Mouse (Mus musculus): ENCODE results near the gene Prr7.
A peak's percentile ranks its signal among the peaks of the same experiment; 100 is the strongest.
"Not testable (repeated sequence)": the region's sequence is repeated elsewhere in the genome, so short reads cannot be mapped to it uniquely, and the experiment has no call there.

The Prr7 gene

GRCm38 (mm10) chr13:55464027-55464884 lies at the start of gene Prr7:
Prr7 (plus strand) TSS chr13:55464267.
- peak; percentile 77 for DNase-seq (ENCODE audit: low spot score in 2 of 2)

- peak; percentile 71 to 83 for DNase-seq (ENCODE audit: low spot score in 2 of 2)
Measured at GRCm38 (mm10) chr13:55414743-55415380, 49.2 kb upstream of the Prr7 start, which contains the start of gene Pfn3. Pfn3 (minus strand) TSS chr13:55415232.

- DNase-seq (ENCODE audit: low spot score in 2 of 2), result peak; percentile 85 to 87
Measured at GRCm38 (mm10) chr13:55418004-55418403, 46.1 kb upstream of the Prr7 start.

GRCm38 (mm10) chr13:55419142-55419541 lies 44.9 kb upstream of the Prr7 start:
- DNase-seq (ENCODE audit: low spot score in 2 of 2), result no peak

- DNase-seq (ENCODE audit: low spot score in 2 of 2), result no peak
Measured at GRCm38 (mm10) chr13:55420018-55420932, 43.8 kb upstream of the Prr7 start.

- peak; percentile 45 to 77 for DNase-seq (ENCODE audit: low spot score in 2 of 2)
Measured at GRCm38 (mm10) chr13:55420933-55421800, 42.9 kb upstream of the Prr7 start.

- DNase-seq (ENCODE audit: low spot score in 2 of 2), result no peak
Measured at GRCm38 (mm10) chr13:55426613-55427012, 37.5 kb upstream of the Prr7 start, which contains the start of gene F12. F12 (minus strand) TSS chr13:55426793.

- DNase-seq (ENCODE audit: low spot score in 2 of 2), result no peak
Measured at GRCm38 (mm10) chr13:55429226-55429888, 34.7 kb upstream of the Prr7 start.

GRCm38 (mm10) chr13:55430566-55430965 lies 33.5 kb upstream of the Prr7 start:
- no peak for DNase-seq (ENCODE audit: low spot score in 2 of 2)

GRCm38 (mm10) chr13:55431889-55432685 lies 32.0 kb upstream of the Prr7 start:
- DNase-seq (ENCODE audit: low spot score in 2 of 2), result no peak

- not testable (repeated sequence) for DNase-seq (ENCODE audit: low spot score in 2 of 2)
Measured at GRCm38 (mm10) chr13:55437111-55437629, 26.9 kb upstream of the Prr7 start.

- DNase-seq (ENCODE audit: low spot score in 2 of 2), result no peak
Measured at GRCm38 (mm10) chr13:55443799-55444285, 20.2 kb upstream of the Prr7 start.

- DNase-seq (ENCODE audit: low spot score in 2 of 2), result no peak
Measured at GRCm38 (mm10) chr13:55444286-55444936, 19.7 kb upstream of the Prr7 start.

GRCm38 (mm10) chr13:55444937-55445315 lies 19.1 kb upstream of the Prr7 start, which contains the start of gene Grk6:
Grk6 (plus strand) TSS chr13:55445072.
- peak; percentile 99 to 100 for DNase-seq (ENCODE audit: low spot score in 2 of 2)

- no peak for DNase-seq (ENCODE audit: low spot score in 2 of 2)
Measured at GRCm38 (mm10) chr13:55445361-55446091, 18.5 kb upstream of the Prr7 start.

- no peak for DNase-seq (ENCODE audit: low spot score in 2 of 2)
Measured at GRCm38 (mm10) chr13:55446483-55447105, 17.5 kb upstream of the Prr7 start.

- DNase-seq (ENCODE audit: low spot score in 2 of 2), result no peak
Measured at GRCm38 (mm10) chr13:55447543-55447943, 16.5 kb upstream of the Prr7 start.
